Mouse (Mus musculus): ENCODE measurements around the gene Dhrs1.

DNA sequence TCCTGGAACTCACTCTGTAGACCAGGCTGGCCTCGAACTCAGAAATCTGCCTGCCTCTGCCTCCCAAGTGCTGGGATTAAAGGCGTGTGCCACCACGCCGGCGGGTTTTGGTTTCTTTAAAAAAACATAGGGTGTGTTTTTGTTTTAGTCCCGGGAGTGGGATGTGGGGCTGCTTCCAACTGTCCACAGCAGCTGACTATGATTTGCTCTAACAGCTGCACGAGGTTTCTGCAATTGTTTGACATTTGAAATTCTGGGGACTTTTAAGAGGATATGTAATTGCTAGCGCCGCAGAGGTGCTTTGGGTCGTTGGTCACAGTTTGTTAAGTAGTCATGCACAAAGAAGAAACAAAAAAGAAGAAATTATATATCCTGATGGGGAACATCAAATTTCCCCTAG is 56.1 kb downstream of the Dhrs1 start:
- TF ChIP-seq REST (IDR thresholded peaks at IDR 0.05; ENCODE audit: insufficient read depth, insufficient read length) (no peak), TCF12 (IDR thresholded peaks at IDR 0.05; ENCODE audit: insufficient read depth, poor library complexity, severe bottlenecking) (peak; percentile 83), USF1 (IDR thresholded peaks at IDR 0.05; ENCODE audit: low read depth) (no peak)

Data from myocyte (in vitro differentiated cells).